Mouse (Mus musculus) MEL (cell line): ENCODE data around the gene Nf1. TPM values are rescaled to one million over a fixed set of nuclear protein-coding genes. Genes with fewer than 3 reads are reported as not detected.

Experiments used
- DNase-seq: peaks from one replicate; pipeline ENCODE4 v3.0.0; 2011; ENCODE audit warnings: low read depth, low spot score
- H3K27ac ChIP-seq: 2 replicates; pipeline ENCODE4 v1.5.1; 2012; ENCODE audit warnings: low read depth, mild to moderate bottlenecking, control low read depth, low read length, moderate library complexity; ENCODE audit not compliant: control insufficient read depth
- H3K27me3 ChIP-seq, 2 experiments: fragments of 150-350 bp in 1 of 2; sonication (generic) in 1 of 2; 2 replicates each; pipeline ENCODE4 v1.6.1; 2012; ENCODE audit warnings: low read length in 2 of 2, mild to moderate bottlenecking in 2 of 2, improper control_type of control experiment in 1 of 2, moderate library complexity in 1 of 2; ENCODE audit not compliant: insufficient read depth in 2 of 2, control insufficient read depth in 1 of 2
- H3K36me3 ChIP-seq, 2 experiments: 2 replicates each; pipeline ENCODE4 v1.6.1; 2012 to 2014; ENCODE audit warnings: low read length in 2 of 2, improper control_type of control experiment in 1 of 2, inconsistent platforms in 1 of 2, mild to moderate bottlenecking in 1 of 2; ENCODE audit not compliant: insufficient read depth in 2 of 2, control insufficient read depth in 1 of 2
- H3K4me1 ChIP-seq, 2 experiments: fragments of 150-350 bp in 1 of 2; sonication (generic) in 1 of 2; 2 replicates each; pipeline ENCODE4 v1.6.1; 2012; ENCODE audit warnings: low read length in 2 of 2, improper control_type of control experiment in 1 of 2, mild to moderate bottlenecking in 1 of 2; ENCODE audit not compliant: insufficient read depth in 2 of 2, control insufficient read depth in 1 of 2
- H3K4me3 ChIP-seq, 2 experiments: fragments of 150-350 bp in 1 of 2; sonication (generic) in 1 of 2; 2 replicates each; pipeline ENCODE4 v1.5.1; 2012; ENCODE audit warnings: low read depth in 2 of 2, low read length in 2 of 2, mild to moderate bottlenecking in 2 of 2, moderate library complexity in 2 of 2, control low read depth in 1 of 2, improper control_type of control experiment in 1 of 2; ENCODE audit not compliant: control insufficient read depth in 1 of 2, insufficient read depth in 1 of 2
- H3K79me2 ChIP-seq: 2 replicates; pipeline ENCODE4 v1.6.1; 2012; ENCODE audit warnings: mild to moderate bottlenecking, low read length, moderate library complexity; ENCODE audit not compliant: control insufficient read depth, poor library complexity, insufficient read depth
- H3K9ac ChIP-seq: 2 replicates; pipeline ENCODE4 v1.6.1; 2012; ENCODE audit warnings: low read depth, mild to moderate bottlenecking, control low read depth, low read length, moderate library complexity; ENCODE audit not compliant: control insufficient read depth, poor library complexity, severe bottlenecking
- H3K9me3 ChIP-seq: fragments of 150-350 bp; sonication (generic); replicated peaks from 2 replicates; pipeline ENCODE4 v1.6.1; 2012; ENCODE audit warnings: mild to moderate bottlenecking, low read length, improper control_type of control experiment, moderate library complexity; ENCODE audit not compliant: insufficient read depth
- CHD1 ChIP-seq: IDR thresholded peaks from 2 replicates; pipeline ENCODE4 v1.6.1; 2012; ENCODE audit warnings: low read depth, mild to moderate bottlenecking, inconsistent platforms, low read length, improper control_type of control experiment
- CHD2 ChIP-seq: IDR thresholded peaks from 2 replicates; pipeline ENCODE4 v1.6.1; 2011; ENCODE audit warnings: low read length, improper control_type of control experiment
- CTCF ChIP-seq, 3 experiments: IDR thresholded peaks in 2 of 3; conservative IDR thresholded peaks in 1 of 3; 2 replicates each; pipeline ENCODE4 v1.5.1; 2011 to 2012; ENCODE audit warnings: low read length in 3 of 3, low read depth in 2 of 3, mild to moderate bottlenecking in 2 of 3, improper control_type of control experiment in 1 of 3, inconsistent platforms in 1 of 3, mixed read lengths in 1 of 3, moderate library complexity in 1 of 3; ENCODE audit not compliant: control insufficient read depth in 1 of 3, insufficient read depth in 1 of 3, poor library complexity in 1 of 3, severe bottlenecking in 1 of 3
- E2F4 ChIP-seq: IDR thresholded peaks from 2 replicates; pipeline ENCODE4 v1.6.1; 2011; ENCODE audit warnings: low read depth, low read length, improper control_type of control experiment, borderline replicate concordance
- ETS1 ChIP-seq: IDR thresholded peaks from 2 replicates; pipeline ENCODE4 v1.6.1; 2012; ENCODE audit warnings: low read depth, mild to moderate bottlenecking, inconsistent platforms, low read length, improper control_type of control experiment, moderate library complexity
- HCFC1 ChIP-seq: IDR thresholded peaks from 2 replicates; pipeline ENCODE4 v1.6.1; 2012; ENCODE audit warnings: low read depth, mild to moderate bottlenecking, inconsistent platforms, low read length, improper control_type of control experiment, moderate library complexity
- MAZ ChIP-seq: IDR thresholded peaks from 2 replicates; pipeline ENCODE4 v1.6.1; 2012; ENCODE audit warnings: low read depth, mild to moderate bottlenecking, inconsistent platforms, low read length, improper control_type of control experiment
- MEF2A ChIP-seq: IDR thresholded peaks from 2 replicates; pipeline ENCODE4 v1.6.1; 2014; ENCODE audit warnings: low read depth, mild to moderate bottlenecking, inconsistent platforms, low read length, improper control_type of control experiment; ENCODE audit not compliant: poor library complexity, insufficient replicate concordance, severe bottlenecking; ENCODE audit errors: extremely low read depth
- MYC ChIP-seq: IDR thresholded peaks from 2 replicates; pipeline ENCODE4 v1.6.1; 2011; ENCODE audit warnings: low read depth, mild to moderate bottlenecking, low read length, improper control_type of control experiment, moderate library complexity
- NELFE ChIP-seq: IDR thresholded peaks from 2 replicates; pipeline ENCODE4 v1.6.1; 2011; ENCODE audit warnings: low read depth, low read length, improper control_type of control experiment
- NRF1 ChIP-seq: IDR thresholded peaks from 2 replicates; pipeline ENCODE4 v1.6.1; 2014; ENCODE audit warnings: low read depth, mild to moderate bottlenecking, inconsistent platforms, low read length, improper control_type of control experiment, moderate library complexity; ENCODE audit not compliant: poor library complexity, insufficient read depth, severe bottlenecking
- POLR2AphosphoS5 ChIP-seq: IDR thresholded peaks from 2 replicates; pipeline ENCODE4 v1.6.1; 2012; ENCODE audit warnings: low read depth, borderline replicate concordance, mild to moderate bottlenecking, inconsistent platforms, low read length, moderate library complexity, mixed read lengths
- RAD21 ChIP-seq: IDR thresholded peaks from 2 replicates; pipeline ENCODE4 v1.6.1; 2011; ENCODE audit warnings: mild to moderate bottlenecking, low read depth, low read length, improper control_type of control experiment
- RCOR1 ChIP-seq: IDR thresholded peaks from 2 replicates; pipeline ENCODE4 v1.6.1; 2012; ENCODE audit warnings: low read depth, mild to moderate bottlenecking, inconsistent platforms, low read length, improper control_type of control experiment
- SMC3 ChIP-seq: IDR thresholded peaks from 2 replicates; pipeline ENCODE4 v1.6.1; 2011; ENCODE audit warnings: low read depth, low read length, improper control_type of control experiment
- TCF12 ChIP-seq: IDR thresholded peaks from 2 replicates; pipeline ENCODE4 v1.6.1; 2014; ENCODE audit warnings: low read depth, mild to moderate bottlenecking, inconsistent platforms, low read length, improper control_type of control experiment, moderate library complexity
- UBTF ChIP-seq: IDR thresholded peaks from 2 replicates; pipeline ENCODE4 v1.6.1; 2012; ENCODE audit warnings: low read depth, mild to moderate bottlenecking, inconsistent platforms, low read length, improper control_type of control experiment, moderate library complexity, borderline replicate concordance; ENCODE audit not compliant: insufficient read depth
- ZKSCAN1 ChIP-seq: IDR thresholded peaks from 2 replicates; pipeline ENCODE4 v1.6.1; 2012; ENCODE audit warnings: low read depth, mild to moderate bottlenecking, inconsistent platforms, low read length, improper control_type of control experiment, moderate library complexity
- polyA plus RNA-seq, 2 experiments: library from polyadenylated mRNA; stranded (reverse) in 1 of 2; unstranded in 1 of 2; fragments of >175 nt in 1 of 2; fragments of >200 nt in 1 of 2; gene quantifications; 2 replicates each; pipeline versions ENCODE4 v1.2.1 to v1.2.4; 2012; ENCODE audit warnings: low replicate concordance in 2 of 2, low read depth in 1 of 2; ENCODE audit not compliant: insufficient read length in 2 of 2, insufficient read depth in 1 of 2, missing spikeins in 1 of 2
- total RNA-seq: library from RNA; depleted of rRNA; stranded (reverse); fragments of 300-350 nt; gene quantifications from 2 replicates; pipeline ENCODE4 v1.2.3, GENCODE M21; 2012

The Nf1 gene
- total and polyA plus RNA-seq, 3 experiments = 13.2 to 108 (median 20.3) TPM

GRCm38 (mm10) chr11:79452966-79453365 is 113.5 kb downstream of the Nf1 start:
- no peak for TF ChIP-seq CHD2
- no peak for TF ChIP-seq TCF12
- TF ChIP-seq NRF1 = no peak
- TF ChIP-seq E2F4 = no peak
- no peak for TF ChIP-seq MEF2A
- no peak for TF ChIP-seq HCFC1
- TF ChIP-seq POLR2AphosphoS5 = no peak
- no peak for TF ChIP-seq ZKSCAN1
- TF ChIP-seq NELFE = no peak
- no peaks in the 10 kb centered on the region for H3K4me1 ChIP-seq
- no peak for DNase-seq
- H3K4me3 ChIP-seq = no peak overlapping the region
- H3K36me3 ChIP-seq = peaks cover 0 to 8% of the 10 kb centered on the region in 2 experiments; a peak in 2 of 4 replicates
- no peaks in the 10 kb centered on the region for H3K79me2 ChIP-seq
- no peak overlapping the region for H3K9ac ChIP-seq
- no peaks in the 10 kb centered on the region for H3K9me3 ChIP-seq
- no peak overlapping the region for H3K27ac ChIP-seq
- no peaks in the 10 kb centered on the region for H3K27me3 ChIP-seq

DNA sequence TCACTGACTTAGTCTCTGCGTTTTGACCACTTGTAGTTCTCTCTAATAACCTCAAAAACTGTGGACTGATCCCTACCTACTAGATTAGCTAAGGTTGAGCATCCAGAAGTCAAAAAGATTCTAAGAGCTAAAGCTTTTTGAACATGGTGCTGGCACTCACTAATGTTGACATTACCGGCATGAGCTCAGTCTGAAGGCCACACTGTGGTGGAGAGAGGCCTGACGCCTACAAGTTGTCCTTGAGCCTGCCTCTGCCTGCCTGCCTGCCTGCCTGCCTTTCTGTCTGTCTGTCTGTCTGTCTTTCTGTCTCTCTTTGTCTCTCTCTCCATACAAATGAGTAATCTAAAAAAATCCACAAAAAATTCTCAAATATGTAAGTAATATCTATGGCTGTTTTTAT is 118.4 kb downstream of the Nf1 start:
- TF ChIP-seq CTCF (IDR thresholded peaks at IDR 0.05 in 2 of 3, conservative IDR thresholded peaks at IDR 0.05 in 1 of 3; ENCODE audit: control insufficient read depth in 1 of 3, insufficient read depth in 1 of 3, low read depth in 2 of 3, low read length in 3 of 3, poor library complexity in 1 of 3, severe bottlenecking in 1 of 3) = no peak
- no peak for TF ChIP-seq RAD21
- TF ChIP-seq SMC3 = no peak
- no peak for TF ChIP-seq CHD1
- no peak for TF ChIP-seq MYC
- no peak for TF ChIP-seq ETS1
- TF ChIP-seq MAZ = no peak
- TF ChIP-seq UBTF = no peak
- no peak for TF ChIP-seq RCOR1
- Histone ChIP-seq H3K4me3 (no peak overlapping the region), H3K36me3 (peaks cover 4 to 8% of the 10 kb centered on the region in 2 experiments), H3K4me1 (peaks cover 3 to 4% of the 10 kb centered on the region in 2 experiments; a peak in 3 of 4 replicates), H3K27me3 (no peaks in the 10 kb centered on the region), H3K9ac (no peak overlapping the region), H3K79me2 (no peaks in the 10 kb centered on the region), H3K27ac (no peak overlapping the region), H3K9me3 (no peaks in the 10 kb centered on the region)
- DNase-seq = no peak
